Comparison of ENCODE assay signal across 25 mouse cellular contexts in genomic region chr3:54934535-54934934, GRCm38 (mm10). TPM values are rescaled to one million over a fixed set of nuclear protein-coding genes. Genes with fewer than 3 reads are reported as not detected.
"Had no signal": no experiment of that assay in that cellular context is flagged by ENCODE, and none has a peak within 500 bp of the region (broad histone marks: within the 10 kb centered on the region; RNA-seq: fewer than 3 reads in every experiment).

No protein-coding gene starts in this region.

- H3K4me3 ChIP-seq: heart, embryonic 10.5 days; heart, embryonic 12.5 days; hindbrain, embryonic 10.5 days; hindbrain, embryonic 12.5 days; intestine, embryonic 15.5 days; layer of hippocampus, adult 2 months; left cerebral cortex, adult 2 months; limb, embryonic 10.5 days; limb, embryonic 12.5 days had no signal

- DNase-seq: gastrocnemius, postnatal 14 days; heart, adult 18-20 months; heart, postnatal 10 days; heart, postnatal 4 days; kidney, adult 18-20 months; kidney, adult 8-10 months; kidney, postnatal 10 days; kidney, postnatal 25 days; kidney, postnatal 4 days; liver had no signal

- H3K4me1 ChIP-seq: heart, embryonic 10.5 days; heart, embryonic 12.5 days; hindbrain, embryonic 10.5 days; hindbrain, embryonic 12.5 days; intestine, embryonic 15.5 days; limb, embryonic 10.5 days; limb, embryonic 12.5 days had no signal

- H3K27ac ChIP-seq: heart, embryonic 10.5 days; hindbrain, embryonic 10.5 days; hindbrain, embryonic 12.5 days; hindbrain, embryonic 14.5 days; intestine, embryonic 15.5 days; layer of hippocampus, adult 2 months; left cerebral cortex, adult 2 months; limb, embryonic 10.5 days; limb, embryonic 12.5 days had no signal

- H3K9me3 ChIP-seq: heart, embryonic 10.5 days; heart, embryonic 12.5 days; hindbrain, embryonic 10.5 days; hindbrain, embryonic 12.5 days; intestine, embryonic 15.5 days; limb, embryonic 10.5 days had no signal

- H3K9ac ChIP-seq: heart, embryonic 12.5 days; hindbrain, embryonic 12.5 days; hindbrain, embryonic 14.5 days; intestine, embryonic 15.5 days; limb, embryonic 12.5 days had no signal

- H3K36me3 ChIP-seq: heart, embryonic 10.5 days; heart, embryonic 12.5 days; hindbrain, embryonic 10.5 days; hindbrain, embryonic 12.5 days; intestine, embryonic 15.5 days; limb, embryonic 10.5 days; limb, embryonic 12.5 days had no signal

- H3K27me3 ChIP-seq: heart, embryonic 12.5 days; hindbrain, embryonic 12.5 days; intestine, embryonic 15.5 days; limb, embryonic 12.5 days had no signal

- H3K4me2 ChIP-seq: heart, embryonic 12.5 days; hindbrain, embryonic 12.5 days; hindbrain, embryonic 14.5 days; intestine, embryonic 15.5 days; limb, embryonic 12.5 days; liver, embryonic 11.5 days had no signal

- ATAC-seq: hindbrain, embryonic 16.5 days; inflammation-experienced regulatory T-cells, adult 6 months; intestine, embryonic 15.5 days; intestine, postnatal 0 days had no signal

RNA-seq across cellular contexts. Expression of gene Sertm1, which starts 18.8 kb away (rescaled TPM):
- polyA plus RNA-seq: inflammation-experienced regulatory T-cells, adult 6 months; kidney, embryonic 16.5 days; limb, embryonic 10.5 days; limb, embryonic 12.5 days had no signal
